Mouse (Mus musculus): ENCODE measurements around the gene Gata1. TPM values are rescaled to one million over a fixed set of nuclear protein-coding genes. Genes with fewer than 3 reads are reported as not detected.
"Not testable (repeated sequence)": the region's sequence is repeated elsewhere in the genome, so short reads cannot be mapped to it uniquely, and the experiment has no call there.

Gata1 gene
- polyA plus RNA-seq, 1 experiment from 2014 or later = 0.09 TPM

- not testable (repeated sequence) for H3K9ac ChIP-seq (replicated peaks); H3K4me2 ChIP-seq (replicated peaks); H3K36me3 ChIP-seq; ATAC-seq (replicated peaks); H3K9me3 ChIP-seq; H3K27me3 ChIP-seq; H3K27ac ChIP-seq (replicated peaks); H3K4me3 ChIP-seq
- peaks cover 14% of the 10 kb centered on the region; the same call in 1 of the 2 replicates for H3K4me1 ChIP-seq
- WGBS = 75% methylated on average over 6 of the region's 6 CpGs
These were observed 59.9 kb downstream of the Gata1 start for GRCm38 (mm10) chrX:7917960-7918359.

- not testable (repeated sequence) for H3K9me3 ChIP-seq; H3K4me1 ChIP-seq; H3K4me3 ChIP-seq; H3K36me3 ChIP-seq; H3K27ac ChIP-seq (replicated peaks); H3K9ac ChIP-seq (replicated peaks); H3K4me2 ChIP-seq (replicated peaks); H3K27me3 ChIP-seq; ATAC-seq (replicated peaks)
- 14% methylated on average over 3 of the region's 3 CpGs for WGBS
These were observed 62.2 kb downstream of the Gata1 start for GRCm38 (mm10) chrX:7915669-7916068.

- H3K36me3 ChIP-seq = peaks cover 7% of the 10 kb centered on the region; the same call in 1 of the 2 replicates
- no peaks in the 10 kb centered on the region for H3K27me3 ChIP-seq
- H3K9me3 ChIP-seq = no peaks in the 10 kb centered on the region
- H3K4me1 ChIP-seq = no peaks in the 10 kb centered on the region
- no peak overlapping the region for H3K27ac ChIP-seq (replicated peaks)
- H3K9ac ChIP-seq (replicated peaks) = no peak overlapping the region
- 42% methylated on average over 6 of the region's 6 CpGs for WGBS
- ATAC-seq (replicated peaks) = no peak
- H3K4me2 ChIP-seq (replicated peaks) = no peak overlapping the region
- no peak overlapping the region for H3K4me3 ChIP-seq
These were observed 67.4 kb downstream of the Gata1 start for GRCm38 (mm10) chrX:7910473-7910872.

Other genes starting within 250 kb of the Gata1 start
- gene Praf2, start 249.6 kb downstream of the Gata1 start, polyA plus RNA-seq (2015; fragmentation: Nextera tagmentation; extraction: Ambion mirVana) = 104 and 107 TPM in 2 replicates
- 55.5 and 63.3 TPM in 2 replicates for gene Ccdc120, start 227.2 kb downstream of the Gata1 start, polyA plus RNA-seq (2015; fragmentation: Nextera tagmentation; extraction: Ambion mirVana)
- gene Tfe3, start 215.5 kb downstream of the Gata1 start, polyA plus RNA-seq (2015; fragmentation: Nextera tagmentation; extraction: Ambion mirVana) = 21.8 and 23.4 TPM in 2 replicates
- 77.6 and 78.5 TPM in 2 replicates for gene Gripap1, start 188.3 kb downstream of the Gata1 start, polyA plus RNA-seq (2015; fragmentation: Nextera tagmentation; extraction: Ambion mirVana)
- gene Kcnd1, start 155.8 kb downstream of the Gata1 start, polyA plus RNA-seq (2015; fragmentation: Nextera tagmentation; extraction: Ambion mirVana) = 2.8 and 3.1 TPM in 2 replicates
- 53.8 and 55.8 TPM in 2 replicates for gene Otud5, start 136.7 kb downstream of the Gata1 start, polyA plus RNA-seq (2015; fragmentation: Nextera tagmentation; extraction: Ambion mirVana)
- 16.3 and 17.6 TPM in 2 replicates for gene Pim2, start 99.8 kb downstream of the Gata1 start, polyA plus RNA-seq (2015; fragmentation: Nextera tagmentation; extraction: Ambion mirVana)
- gene Slc35a2, start 94.0 kb downstream of the Gata1 start, polyA plus RNA-seq (2015; fragmentation: Nextera tagmentation; extraction: Ambion mirVana) = 44.5 and 45.0 TPM in 2 replicates
- gene Pqbp1, start 78.8 kb downstream of the Gata1 start, polyA plus RNA-seq (2015; fragmentation: Nextera tagmentation; extraction: Ambion mirVana) = 207 and 210 TPM in 2 replicates
- gene Timm17b, start 78.7 kb downstream of the Gata1 start, polyA plus RNA-seq (2015; fragmentation: Nextera tagmentation; extraction: Ambion mirVana) = 160 and 165 TPM in 2 replicates
- gene Gm10491, start 70.2 kb downstream of the Gata1 start, polyA plus RNA-seq (2015; fragmentation: Nextera tagmentation; extraction: Ambion mirVana) = not detected in 2 replicates
- not detected in 2 replicates for gene Gm10490, start 68.5 kb downstream of the Gata1 start, polyA plus RNA-seq (2015; fragmentation: Nextera tagmentation; extraction: Ambion mirVana)
- gene Pcsk1n, start 58.2 kb downstream of the Gata1 start, polyA plus RNA-seq (2015; fragmentation: Nextera tagmentation; extraction: Ambion mirVana) = 131 and 141 TPM in 2 replicates
- gene Eras, start 49.5 kb downstream of the Gata1 start, polyA plus RNA-seq (2015; fragmentation: Nextera tagmentation; extraction: Ambion mirVana) = not detected in 2 replicates
- gene Hdac6, start 30.2 kb downstream of the Gata1 start, polyA plus RNA-seq (2015; fragmentation: Nextera tagmentation; extraction: Ambion mirVana) = 51.3 and 55.7 TPM in 2 replicates
- gene Glod5, start 40.4 kb upstream of the Gata1 start, polyA plus RNA-seq (2015; fragmentation: Nextera tagmentation; extraction: Ambion mirVana) = 0.29 and 0.36 TPM in 2 replicates
- 50.2 and 50.9 TPM in 2 replicates for gene Suv39h1, start 96.7 kb upstream of the Gata1 start, polyA plus RNA-seq (2015; fragmentation: Nextera tagmentation; extraction: Ambion mirVana)
- gene Was, start 112.4 kb upstream of the Gata1 start, polyA plus RNA-seq (2015; fragmentation: Nextera tagmentation; extraction: Ambion mirVana) = 0.09 TPM in 1 of 2 replicates, not detected in the other
- 52.0 and 53.0 TPM in 2 replicates for gene Wdr13, start 154.8 kb upstream of the Gata1 start, polyA plus RNA-seq (2015; fragmentation: Nextera tagmentation; extraction: Ambion mirVana)
- 381 and 393 TPM in 2 replicates for gene Rbm3, start 167.8 kb upstream of the Gata1 start, polyA plus RNA-seq (2015; fragmentation: Nextera tagmentation; extraction: Ambion mirVana)
- 24.9 and 25.3 TPM in 2 replicates for gene Tbc1d25, start 198.1 kb upstream of the Gata1 start, polyA plus RNA-seq (2015; fragmentation: Nextera tagmentation; extraction: Ambion mirVana)
- gene Ebp, start 215.4 kb upstream of the Gata1 start, polyA plus RNA-seq (2015; fragmentation: Nextera tagmentation; extraction: Ambion mirVana) = 21.7 and 24.0 TPM in 2 replicates
- gene Porcn, start 228.5 kb upstream of the Gata1 start, polyA plus RNA-seq (2015; fragmentation: Nextera tagmentation; extraction: Ambion mirVana) = 39.5 and 43.5 TPM in 2 replicates